Mouse (Mus musculus) embryonic fibroblast, embryonic 13.5 days (primary cell): ENCODE measurements around the gene Efnb3.

Experiments
- CTCF ChIP-seq: IDR thresholded peaks from 2 replicates; pipeline ENCODE4 v1.5.1; 2011; ENCODE audit warnings: mild to moderate bottlenecking, control low read depth, low read length, moderate library complexity, borderline replicate concordance; ENCODE audit not compliant: insufficient read depth
- POLR2A ChIP-seq: IDR thresholded peaks from 2 replicates; pipeline ENCODE4 v1.6.1; 2011; ENCODE audit warnings: low read depth, mild to moderate bottlenecking, control low read depth, low read length, moderate library complexity

DNA sequence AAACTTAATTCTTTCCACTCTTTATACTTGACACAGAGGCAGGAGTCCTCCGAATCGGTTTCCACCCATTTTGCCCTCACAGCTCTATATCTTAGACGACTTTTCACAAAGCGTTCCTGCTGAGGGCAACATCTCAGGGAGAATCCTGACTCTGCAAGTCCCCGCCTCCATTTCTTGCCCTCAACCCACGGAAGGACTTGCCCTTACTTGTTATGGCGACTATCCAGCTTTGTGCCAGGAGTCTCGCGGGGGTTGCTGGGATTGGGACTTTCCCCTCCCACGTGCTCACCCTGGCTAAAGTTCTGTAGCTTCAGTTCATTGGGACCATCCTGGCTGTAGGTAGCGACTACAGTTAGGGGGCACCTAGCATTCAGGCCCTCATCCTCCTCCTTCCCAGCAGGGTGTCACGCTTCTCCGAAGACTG lies 20.1 kb upstream of the Efnb3 start, which contains the start of the genes Wrap53 and Trp53:
- no peak for TF ChIP-seq CTCF
- TF ChIP-seq POLR2A: peak; percentile 92
